Mouse (Mus musculus): ENCODE measurements around the gene Cdk12.

GRCm38 (mm10) chr11:98323136-98323866 lies 120.4 kb downstream of the Cdk12 start:
- TF ChIP-seq CHD2 (IDR thresholded peaks at IDR 0.05; ENCODE audit: low read depth, low read length): no peak
- no peak for TF ChIP-seq MAFK (IDR thresholded peaks at IDR 0.05; ENCODE audit: insufficient read depth, low read depth, low read length)
- TF ChIP-seq ZC3H11A (IDR thresholded peaks at IDR 0.05; ENCODE audit: borderline replicate concordance, low read depth, low read length): no peak
- no peak for TF ChIP-seq HCFC1 (IDR thresholded peaks at IDR 0.05; ENCODE audit: borderline replicate concordance, insufficient read depth, low read length)

All from ES-E14 (cell line).